Mouse (Mus musculus) stomach, postnatal 0 days (tissue): ENCODE measurements around the gene Zfp212.

ENCODE experiments used
- CTCF ChIP-seq: IDR thresholded peaks from 2 replicates; pipeline ENCODE4 v1.5.1; 2016; ENCODE audit warnings: antibody characterized with exemption, low read depth, mild to moderate bottlenecking, moderate library complexity
- EP300 ChIP-seq: optimal IDR thresholded peaks from 2 replicates; pipeline ENCODE3; 2016; ENCODE audit warnings: antibody characterized with exemption

- TF ChIP-seq CTCF (no peak), EP300 (no peak)
These were observed 40.1 kb upstream of the Zfp212 start for GRCm38 (mm10) chr6:47880166-47880565.
